Mouse (Mus musculus) B cell, adult 62 days (primary cell): ENCODE results near the gene Mthfd2. TPM values are rescaled to one million over a fixed set of nuclear protein-coding genes. Genes with fewer than 3 reads are reported as not detected.

ENCODE experiments used
- total RNA-seq: library from RNA; stranded (reverse); gene quantifications from 4 replicates; pipeline ENCODE4 v1.2.4, GENCODE M21; 2023

The Mthfd2 gene
- 10.0 to 15.5 TPM (median 13.0 TPM) in 4 replicates for total RNA-seq

GRCm38 (mm10) chr6:83325525-83326393 lies at the start of gene Mthfd2, which contains the start of gene Mob1a:
Mthfd2 (minus strand) TSS chr6:83325908.
Mob1a (plus strand) TSS chr6:83326016.

GRCm38 (mm10) chr6:83348873-83349272 lies 23.2 kb upstream of the Mthfd2 start, which contains the start of gene Bola3:
Bola3 (plus strand) TSS chr6:83349147.

Other genes with a start within 250 kb of the Mthfd2 start
- 21.1 to 26.0 TPM (median 23.4 TPM) in 4 replicates for gene Pcgf1, start 248.0 kb downstream of the Mthfd2 start, total RNA-seq
- gene Lbx2, start 239.5 kb downstream of the Mthfd2 start, total RNA-seq: not detected in 4 replicates
- 10.4 to 18.5 TPM (median 13.5 TPM) in 4 replicates for gene Ccdc142, start 224.3 kb downstream of the Mthfd2 start, total RNA-seq
- 11.7 to 14.2 TPM (median 12.4 TPM) in 4 replicates for gene Gm42688, start 224.3 kb downstream of the Mthfd2 start, total RNA-seq
- 23.0 to 35.3 TPM (median 27.6 TPM) in 4 replicates for gene Mrpl53, start 216.9 kb downstream of the Mthfd2 start, total RNA-seq
- gene Mogs, start 210.4 kb downstream of the Mthfd2 start, total RNA-seq: 27.6 to 34.5 TPM (median 31.8 TPM) in 4 replicates
- gene Wbp1, start 204.3 kb downstream of the Mthfd2 start, total RNA-seq: 35.5 to 52.3 TPM (median 39.5 TPM) in 4 replicates
- 28.0 to 34.1 TPM (median 31.1 TPM) in 4 replicates for gene Ino80b, start 200.5 kb downstream of the Mthfd2 start, total RNA-seq
- not detected in 4 replicates for gene Rtkn, start 190.4 kb downstream of the Mthfd2 start, total RNA-seq
- gene Wdr54, start 169.5 kb downstream of the Mthfd2 start, total RNA-seq: 0.56 to 0.60 TPM in 2 of 4 replicates, not detected in the others
- gene 1700003E16Rik, start 169.5 kb downstream of the Mthfd2 start, total RNA-seq: not detected in 4 replicates
- gene Dctn1, start 160.0 kb downstream of the Mthfd2 start, total RNA-seq: 97.0 to 118 TPM (median 106 TPM) in 4 replicates
- gene Slc4a5, start 106.1 kb downstream of the Mthfd2 start, total RNA-seq: not detected in 4 replicates
- gene Mob1a, start 108 bp upstream of the Mthfd2 start, total RNA-seq: 139 to 147 TPM (median 140 TPM) in 4 replicates
- 34.3 to 42.1 TPM (median 38.3 TPM) in 4 replicates for gene Bola3, start 23.2 kb upstream of the Mthfd2 start, total RNA-seq
- 76.4 to 91.5 TPM (median 83.7 TPM) in 4 replicates for gene Tet3, start 133.2 kb upstream of the Mthfd2 start, total RNA-seq
- 48.3 to 57.5 TPM (median 53.9 TPM) in 4 replicates for gene Dguok, start 181.1 kb upstream of the Mthfd2 start, total RNA-seq
- not detected in 4 replicates for gene Actg2, start 210.4 kb upstream of the Mthfd2 start, total RNA-seq
- gene Stambp, start 246.8 kb upstream of the Mthfd2 start, total RNA-seq: 15.3 to 17.4 TPM (median 16.3 TPM) in 4 replicates